Mouse (Mus musculus) stomach, postnatal 0 days (tissue): Measurements from ENCODE around the gene Cpvl.

ENCODE experiments used
- CTCF ChIP-seq: IDR thresholded peaks from 2 replicates; pipeline ENCODE4 v1.5.1; 2016; ENCODE audit warnings: antibody characterized with exemption, low read depth, mild to moderate bottlenecking, moderate library complexity
- EP300 ChIP-seq: optimal IDR thresholded peaks from 2 replicates; pipeline ENCODE3; 2016; ENCODE audit warnings: antibody characterized with exemption

DNA sequence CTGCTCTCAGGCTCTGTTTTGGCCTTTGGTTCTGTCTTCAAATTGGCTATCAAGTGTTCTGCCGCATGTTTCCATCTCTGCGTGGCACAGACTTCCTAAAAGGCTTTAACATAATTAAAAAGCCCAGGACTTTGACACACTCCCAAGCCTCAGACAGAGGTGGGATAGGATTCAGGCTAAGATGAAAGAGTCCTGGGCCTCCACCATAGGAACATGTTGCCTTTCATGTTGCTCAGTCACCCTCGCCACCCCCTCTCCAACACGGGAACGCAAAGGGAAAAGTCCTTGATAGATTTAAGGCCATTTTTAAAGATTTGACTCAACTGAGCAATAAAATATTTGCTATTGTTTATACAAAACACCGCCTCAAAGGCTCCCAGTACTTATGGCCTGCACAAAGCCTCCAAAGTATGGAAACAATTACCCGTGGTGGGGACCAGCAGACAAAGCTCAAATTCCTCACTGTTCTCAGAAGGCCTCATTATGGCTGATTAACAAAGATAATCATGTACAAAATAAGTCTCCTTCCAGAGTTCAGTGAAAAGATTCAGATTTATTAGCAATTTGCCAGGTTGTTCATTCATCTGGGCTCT lies 80.5 kb downstream of the Cpvl start:
- no peak for TF ChIP-seq EP300
- TF ChIP-seq CTCF, result no peak
